Mouse (Mus musculus) bone marrow macrophage, adult 2 months (primary cell): ENCODE data around the gene Dlk2. TPM values are rescaled to one million over a fixed set of nuclear protein-coding genes. Genes with fewer than 3 reads are reported as not detected.

ENCODE experiments used
- H3K27ac ChIP-seq: 2 replicates; pipeline ENCODE4 v1.5.1; 2012; ENCODE audit warnings: low read depth, low read length; ENCODE audit not compliant: insufficient read depth
- H3K4me1 ChIP-seq: 2 replicates; pipeline ENCODE4 v1.6.1; 2012; ENCODE audit warnings: low read length; ENCODE audit not compliant: control insufficient read depth, insufficient read depth
- H3K4me3 ChIP-seq: 2 replicates; pipeline ENCODE4 v1.5.1; 2012; ENCODE audit warnings: mild to moderate bottlenecking, low read length, moderate library complexity; ENCODE audit not compliant: insufficient read depth
- CTCF ChIP-seq: IDR thresholded peaks from 2 replicates; pipeline ENCODE4 v1.5.1; 2012; ENCODE audit warnings: low read depth, mild to moderate bottlenecking, low read length, moderate library complexity
- POLR2A ChIP-seq: IDR thresholded peaks from 2 replicates; pipeline ENCODE4 v1.6.1; 2012; ENCODE audit warnings: mild to moderate bottlenecking, low read depth, low read length, borderline replicate concordance
- polyA plus RNA-seq: library from polyadenylated mRNA; stranded (reverse); fragments of >200 nt; gene quantifications from 2 replicates; pipeline ENCODE4 v1.2.4, GENCODE M21; 2012; ENCODE audit not compliant: missing spikeins, insufficient read depth, insufficient read length

The Dlk2 gene
- polyA plus RNA-seq, 1 experiment, result not detected

- peaks cover 12% of the 10 kb centered on the region for H3K4me1 ChIP-seq
- no peak overlapping the region for H3K4me3 ChIP-seq
- TF ChIP-seq POLR2A (no peak), CTCF (no peak)
- no peak overlapping the region for H3K27ac ChIP-seq
Measured at GRCm38 (mm10) chr17:46284653-46285052, 12.6 kb upstream of the Dlk2 start.

GRCm38 (mm10) chr17:46285407-46285806, 11.8 kb upstream of the Dlk2 start:
- no peak for TF ChIP-seq CTCF
- no peak for TF ChIP-seq POLR2A
- Histone ChIP-seq H3K4me1 (peaks cover 12% of the 10 kb centered on the region), H3K27ac (no peak overlapping the region), H3K4me3 (no peak overlapping the region)

GRCm38 (mm10) chr17:46287678-46288095, 9.5 kb upstream of the Dlk2 start:
- Histone ChIP-seq H3K4me1 (peaks cover 6% of the 10 kb centered on the region), H3K4me3 (no peak overlapping the region), H3K27ac (no peak overlapping the region)
- no peak for TF ChIP-seq CTCF
- no peak for TF ChIP-seq POLR2A

- Histone ChIP-seq H3K4me3 (no peak overlapping the region), H3K4me1 (peaks cover 4% of the 10 kb centered on the region), H3K27ac (no peak overlapping the region)
- TF ChIP-seq CTCF (no peak), POLR2A (no peak)
Measured at GRCm38 (mm10) chr17:46296601-46297000, 620 bp upstream of the Dlk2 start.

- Histone ChIP-seq H3K4me3 (peak overlapping the region; percentile 39), H3K27ac (no peak overlapping the region), H3K4me1 (peaks cover 4% of the 10 kb centered on the region)
- TF ChIP-seq CTCF (no peak), POLR2A (no peak)
Measured at GRCm38 (mm10) chr17:46297028-46297363, 225 bp upstream of the Dlk2 start.

- Histone ChIP-seq H3K4me1 (peaks cover 4% of the 10 kb centered on the region), H3K4me3 (peak overlapping the region; percentile 39), H3K27ac (no peak overlapping the region)
- TF ChIP-seq CTCF (peak; percentile 55), POLR2A (no peak)
Measured at GRCm38 (mm10) chr17:46298220-46298913, 1.1 kb downstream of the Dlk2 start.

- no peak for TF ChIP-seq CTCF
- H3K4me1 ChIP-seq, result peaks cover 4% of the 10 kb centered on the region
- no peak overlapping the region for H3K4me3 ChIP-seq
- no peak overlapping the region for H3K27ac ChIP-seq
Measured at GRCm38 (mm10) chr17:46301892-46302291, 4.7 kb downstream of the Dlk2 start.

- H3K4me1 ChIP-seq, result no peaks in the 10 kb centered on the region
- H3K27ac ChIP-seq, result no peak overlapping the region
- TF ChIP-seq CTCF (no peak), POLR2A (no peak)
- H3K4me3 ChIP-seq, result no peak overlapping the region
Measured at GRCm38 (mm10) chr17:46304184-46304583, 7.0 kb downstream of the Dlk2 start.

GRCm38 (mm10) chr17:46306956-46307355, 9.7 kb downstream of the Dlk2 start:
- Histone ChIP-seq H3K27ac (no peak overlapping the region), H3K4me1 (no peaks in the 10 kb centered on the region), H3K4me3 (no peak overlapping the region)
- TF ChIP-seq POLR2A (no peak), CTCF (no peak)

- H3K27ac ChIP-seq, result no peak overlapping the region
- H3K4me1 ChIP-seq, result no peaks in the 10 kb centered on the region
- no peak overlapping the region for H3K4me3 ChIP-seq
- TF ChIP-seq POLR2A (no peak), CTCF (no peak)
Measured at GRCm38 (mm10) chr17:46309835-46310234, 12.6 kb downstream of the Dlk2 start.

- TF ChIP-seq CTCF (no peak), POLR2A (no peak)
- Histone ChIP-seq H3K4me1 (no peaks in the 10 kb centered on the region), H3K27ac (no peak overlapping the region), H3K4me3 (no peak overlapping the region)
Measured at GRCm38 (mm10) chr17:46310515-46310914, 13.3 kb downstream of the Dlk2 start.
